Mouse (Mus musculus) thymus, adult 2 months (tissue): Measurements from ENCODE around the gene 1600012H06Rik.

Source experiments
- CTCF ChIP-seq: fragments of 200-500 bp; IDR thresholded peaks from 2 replicates; pipeline ENCODE4 v1.5.1; 2012; ENCODE audit warnings: mild to moderate bottlenecking, control low read depth, low read length, moderate library complexity, borderline replicate concordance; ENCODE audit not compliant: control insufficient read depth, poor library complexity, insufficient read depth; ENCODE audit errors: extremely low read depth
- POLR2A ChIP-seq: fragments of 200-500 bp; IDR thresholded peaks from 2 replicates; pipeline ENCODE4 v1.6.1; 2012; ENCODE audit warnings: mild to moderate bottlenecking, low read length, control low read depth, moderate library complexity; ENCODE audit not compliant: control insufficient read depth, poor library complexity, insufficient read depth; ENCODE audit errors: extremely low read depth

DNA sequence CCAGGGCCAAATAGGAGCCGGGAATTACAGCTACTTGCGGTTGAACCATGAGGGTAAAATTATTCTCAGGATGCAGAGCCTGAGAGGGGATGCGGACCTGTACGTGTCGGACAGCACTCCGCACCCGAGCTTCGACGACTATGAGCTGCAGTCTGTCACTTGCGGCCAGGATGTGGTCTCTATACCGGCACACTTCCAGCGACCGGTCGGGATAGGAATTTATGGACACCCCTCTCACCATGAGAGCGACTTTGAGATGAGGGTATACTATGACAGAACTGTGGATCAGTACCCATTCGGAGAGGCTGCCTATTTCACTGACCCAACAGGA lies 710 bp downstream of the 1600012H06Rik start:
- TF ChIP-seq POLR2A (no peak), CTCF (no peak)
